Mouse (Mus musculus) bone marrow, adult 2 months (tissue): ENCODE results near the gene Nkd1.

Experiments
- CTCF ChIP-seq: fragments of 200-500 bp; IDR thresholded peaks from 2 replicates; pipeline ENCODE4 v1.5.1; 2011; ENCODE audit warnings: low read length, control low read depth; ENCODE audit not compliant: control insufficient read depth, insufficient read depth
- POLR2A ChIP-seq: fragments of 200-500 bp; IDR thresholded peaks from 2 replicates; pipeline ENCODE4 v1.6.1; 2011; ENCODE audit warnings: low read depth, mild to moderate bottlenecking, control low read depth, low read length, borderline replicate concordance; ENCODE audit not compliant: control insufficient read depth

- no peak for TF ChIP-seq CTCF
- TF ChIP-seq POLR2A, result no peak
Measured at GRCm38 (mm10) chr8:88521541-88522414, 624 bp downstream of the Nkd1 start.
